Mouse (Mus musculus): ENCODE measurements around the gene Pnp. TPM values are rescaled to one million over a fixed set of nuclear protein-coding genes. Genes with fewer than 3 reads are reported as not detected.
"Not testable (repeated sequence)": the region's sequence is repeated elsewhere in the genome, so short reads cannot be mapped to it uniquely, and the experiment has no call there.

The Pnp gene
- 297 and 354 TPM in 2 replicates for total RNA-seq (2014; fragmentation: Nextera tagmentation)
- total RNA-seq (2017), result 162 and 277 TPM in 2 replicates

GRCm38 (mm10) chr14:50930754-50931492 lies at the start of gene Pnp, which contains the start of gene Pip4p1:
Pnp (plus strand) TSS chr14:50931082.
Pip4p1 (minus strand) TSS chr14:50930856.
- peak; percentile 96 for ATAC-seq (replicated peaks; ENCODE audit: low FRiP score, low TSS enrichment, poor library complexity, severe bottlenecking)

- no peak for ATAC-seq (replicated peaks; ENCODE audit: low FRiP score, low TSS enrichment, poor library complexity, severe bottlenecking)
Observed at GRCm38 (mm10) chr14:50891621-50892020, 39.3 kb upstream of the Pnp start.

GRCm38 (mm10) chr14:50892091-50892490 lies 38.8 kb upstream of the Pnp start:
- no peak for ATAC-seq (replicated peaks; ENCODE audit: low FRiP score, low TSS enrichment, poor library complexity, severe bottlenecking)

- no peak for ATAC-seq (replicated peaks; ENCODE audit: low FRiP score, low TSS enrichment, poor library complexity, severe bottlenecking)
Observed at GRCm38 (mm10) chr14:50892541-50893459, 38.1 kb upstream of the Pnp start.

- no peak for ATAC-seq (replicated peaks; ENCODE audit: low FRiP score, low TSS enrichment, poor library complexity, severe bottlenecking)
Observed at GRCm38 (mm10) chr14:50895407-50895806, 35.5 kb upstream of the Pnp start.

GRCm38 (mm10) chr14:50895985-50896746 lies 34.7 kb upstream of the Pnp start:
- no peak for ATAC-seq (replicated peaks; ENCODE audit: low FRiP score, low TSS enrichment, poor library complexity, severe bottlenecking)

- no peak for ATAC-seq (replicated peaks; ENCODE audit: low FRiP score, low TSS enrichment, poor library complexity, severe bottlenecking)
Observed at GRCm38 (mm10) chr14:50896747-50897373, 34.0 kb upstream of the Pnp start.

- no peak for ATAC-seq (replicated peaks; ENCODE audit: low FRiP score, low TSS enrichment, poor library complexity, severe bottlenecking)
Observed at GRCm38 (mm10) chr14:50897374-50897765, 33.5 kb upstream of the Pnp start, which contains the start of gene Klhl33. Klhl33 (minus strand) TSS chr14:50897507.

GRCm38 (mm10) chr14:50897992-50898391 lies 32.9 kb upstream of the Pnp start:
- ATAC-seq (replicated peaks; ENCODE audit: low FRiP score, low TSS enrichment, poor library complexity, severe bottlenecking), result 0 out of 2 replicates have a peak, but pooled peaks have one; percentile 24

GRCm38 (mm10) chr14:50903973-50904827 lies 26.7 kb upstream of the Pnp start:
- peak; percentile 97 for ATAC-seq (replicated peaks; ENCODE audit: low FRiP score, low TSS enrichment, poor library complexity, severe bottlenecking)

GRCm38 (mm10) chr14:50904828-50905129 lies 26.1 kb upstream of the Pnp start:
- ATAC-seq (replicated peaks; ENCODE audit: low FRiP score, low TSS enrichment, poor library complexity, severe bottlenecking), result no peak

- ATAC-seq (replicated peaks; ENCODE audit: low FRiP score, low TSS enrichment, poor library complexity, severe bottlenecking), result not testable (repeated sequence)
Observed at GRCm38 (mm10) chr14:50905327-50905726, 25.6 kb upstream of the Pnp start.

GRCm38 (mm10) chr14:50908126-50908525 lies 22.8 kb upstream of the Pnp start:
- no peak for ATAC-seq (replicated peaks; ENCODE audit: low FRiP score, low TSS enrichment, poor library complexity, severe bottlenecking)

- ATAC-seq (replicated peaks; ENCODE audit: low FRiP score, low TSS enrichment, poor library complexity, severe bottlenecking), result no peak
Observed at GRCm38 (mm10) chr14:50911356-50911755, 19.5 kb upstream of the Pnp start.

GRCm38 (mm10) chr14:50923437-50923836 lies 7.4 kb upstream of the Pnp start:
- not testable (repeated sequence) for ATAC-seq (replicated peaks; ENCODE audit: low FRiP score, low TSS enrichment, poor library complexity, severe bottlenecking)

- peak; percentile 94 for ATAC-seq (replicated peaks; ENCODE audit: low FRiP score, low TSS enrichment, poor library complexity, severe bottlenecking)
Observed at GRCm38 (mm10) chr14:50924281-50925064, 6.4 kb upstream of the Pnp start, which contains the start of the genes Osgep and Apex1. Osgep (minus strand) TSS chr14:50924893. Apex1 (plus strand) TSS chr14:50924968.

GRCm38 (mm10) chr14:50925111-50925920 lies 5.6 kb upstream of the Pnp start:
- ATAC-seq (replicated peaks; ENCODE audit: low FRiP score, low TSS enrichment, poor library complexity, severe bottlenecking), result peak; percentile 76
